In the genomic region with DNA sequence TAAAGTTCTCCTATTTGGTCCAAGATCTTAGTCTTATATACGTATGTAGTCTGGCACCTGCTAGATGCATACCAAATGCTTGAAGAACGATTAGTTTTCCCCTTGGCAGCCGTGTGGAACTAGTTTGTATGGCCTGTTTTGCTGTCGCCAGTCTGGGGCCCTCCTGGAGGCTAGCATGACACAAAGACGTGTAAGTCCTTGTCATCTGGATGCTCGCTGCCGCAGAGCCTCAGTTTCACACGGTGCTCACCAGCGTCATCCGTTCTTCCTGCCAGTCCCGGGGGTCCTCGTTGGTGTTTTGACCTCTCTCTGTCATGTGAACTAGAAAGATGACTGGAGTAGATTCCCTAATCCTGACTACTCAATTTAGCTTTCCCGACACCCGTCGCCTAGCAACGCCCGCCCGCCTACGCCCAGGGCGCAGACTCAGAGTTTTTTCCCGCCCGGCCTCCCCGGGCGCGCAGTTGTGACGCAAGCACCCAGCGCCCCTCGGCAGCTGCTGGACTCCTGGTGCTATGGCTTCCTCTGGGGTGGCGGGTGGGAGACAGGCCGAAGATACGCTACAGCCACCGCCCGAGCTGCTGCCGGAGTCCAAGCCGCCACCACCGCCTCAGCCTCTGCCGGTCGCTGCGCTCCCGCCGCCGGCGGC, we compare ENCODE assay signal across 8 mouse cellular contexts. TPM values are rescaled to one million over a fixed set of nuclear protein-coding genes. Genes with fewer than 3 reads are reported as not detected.
A peak's percentile ranks its signal among the peaks of the same experiment; 100 is the strongest.
DNase-seq lines count a peak whose midpoint lies in the region; ATAC-seq lines count a peak whose summit lies in the region.

Gene Med9, plus strand, starts transcription at position 455 of the 649 bp plus-strand sequence.

- ATAC-seq in intestine, embryonic 14.5 days (replicated peaks; ENCODE audit: low FRiP score, low TSS enrichment, low read depth), result peak; percentile 97

- no peaks in the 10 kb centered on the region for H3K9me3 ChIP-seq in intestine, embryonic 14.5 days (ENCODE audit: control insufficient read depth, low read length)

- H3K27me3 ChIP-seq in intestine, embryonic 14.5 days (replicated peaks; ENCODE audit: control insufficient read depth, insufficient read depth, low read length), result no peaks in the 10 kb centered on the region

- DNase-seq in adipocyte (ENCODE audit: low spot score), result peak; percentile 89
- DNase-seq in embryo, embryonic 10 days (ENCODE audit: low spot score), result peak; percentile 96
- DNase-seq in gastrocnemius, postnatal 14 days, result peak; percentile 96
- peak; percentile 97 for DNase-seq in intestine, embryonic 14.5 days (ENCODE audit: low spot score)
- DNase-seq in left cerebral cortex, postnatal 14 days (ENCODE audit: low spot score in 2 of 2), result peak; percentile 96 to 97
- peak; percentile 94 for DNase-seq in mesoderm, embryonic 11.5 days (ENCODE audit: low read depth, low spot score)
- DNase-seq in right cerebral cortex, postnatal 36 days (ENCODE audit: low spot score in 2 of 2), result peak; percentile 94 to 95
- DNase-seq in yolk sac, embryonic 10.5 days (ENCODE audit: low spot score), result peak; percentile 93

- peak within 1 kb of the TSS; percentile 79 for H3K27ac ChIP-seq in intestine, embryonic 14.5 days (ENCODE audit: low read depth)

- H3K9ac ChIP-seq in intestine, embryonic 14.5 days (ENCODE audit: low read length), result peak within 1 kb of the TSS; percentile 99

- peak within 1 kb of the TSS; percentile 93 for H3K4me2 ChIP-seq in intestine, embryonic 14.5 days (ENCODE audit: low read length)

- intact Hi-C loops in gastrocnemius, postnatal 14 days (cut with DNase I; ENCODE audit: low total_unique reads), result no loop called here
- intact Hi-C loops in left cerebral cortex, postnatal 14 days (cut with DNase I), result loop anchor here (5.0 kb wide), 2 partner anchors 46 to 61 kb away; no protein-coding TSS in a partner anchor

- H3K4me1 ChIP-seq in intestine, embryonic 14.5 days (replicated peaks; ENCODE audit: control insufficient read depth, insufficient read depth, low read length), result peaks cover 14% of the 10 kb centered on the region

- WGBS in intestine, embryonic 14.5 days, result under 1% methylated on average over 43 of the region's 43 CpGs

- peak within 1 kb of the TSS; percentile 99 for H3K4me3 ChIP-seq in intestine, embryonic 14.5 days (ENCODE audit: low read depth, low read length)

- H3K36me3 ChIP-seq in intestine, embryonic 14.5 days (ENCODE audit: control insufficient read depth, insufficient read depth, low read length), result 0 out of 2 replicates have a peak, but pooled peaks cover 7% of the 10 kb centered on the region

RNA-seq across cellular contexts. Expression of gene Med9, which starts in this region (rescaled TPM):
- total RNA-seq in gastrocnemius, postnatal 14 days (2021), result 10 to 100 TPM; 14.0 to 15.3 TPM
- polyA plus RNA-seq in intestine, embryonic 14.5 days (2014; fragmentation: Nextera tagmentation; extraction: Ambion mirVana), result 41.0 and 41.5 TPM in 2 replicates
- total RNA-seq in left cerebral cortex, postnatal 14 days (2021), result 10 to 100 TPM; 34.0 to 34.2 TPM

Comparison
In these comparisons a context has a peak if more than half of its experiments do, and no peak if none do; other contexts are left out.
1. Peak in every context shown above with its lines: DNase-seq, ATAC-seq, H3K4me3 ChIP-seq and H3K27ac ChIP-seq.